Mouse (Mus musculus) ES-E14 (cell line): Measurements from ENCODE around the gene Cmip. TPM values are rescaled to one million over a fixed set of nuclear protein-coding genes. Genes with fewer than 3 reads are reported as not detected.
A peak's percentile ranks its signal among the peaks of the same experiment; 100 is the strongest.

Experiments used
- DNase-seq: peaks from one replicate; pipeline ENCODE4 v3.0.0-alpha.2; 2013; ENCODE audit warnings: low read depth, low spot score
- H3K27ac ChIP-seq: 2 replicates; pipeline ENCODE4 v1.5.1; 2012; ENCODE audit warnings: low read depth, mild to moderate bottlenecking, low read length, moderate library complexity, mixed read lengths; ENCODE audit not compliant: poor library complexity, insufficient read depth, severe bottlenecking
- H3K36me3 ChIP-seq: 2 replicates; pipeline ENCODE4 v1.6.1; 2012; ENCODE audit warnings: mild to moderate bottlenecking, low read length, moderate library complexity, mixed read lengths; ENCODE audit not compliant: control insufficient read depth, poor library complexity, insufficient read depth, severe bottlenecking
- H3K4me1 ChIP-seq, 2 experiments: fragments of 150-350 bp in 1 of 2; sonication (generic) in 1 of 2; 2 replicates each; pipeline ENCODE4 v1.6.1; 2012; ENCODE audit warnings: low read length in 2 of 2, mild to moderate bottlenecking in 1 of 2, mixed read lengths in 1 of 2; ENCODE audit not compliant: control insufficient read depth in 2 of 2, insufficient read depth in 2 of 2, poor library complexity in 1 of 2
- H3K4me3 ChIP-seq, 2 experiments: fragments of 150-350 bp in 1 of 2; sonication (generic) in 1 of 2; 2 replicates each; pipeline ENCODE4 v1.5.1; 2012; ENCODE audit warnings: low read length in 2 of 2, low read depth in 1 of 2, mild to moderate bottlenecking in 1 of 2, mixed read lengths in 1 of 2; ENCODE audit not compliant: insufficient read depth in 1 of 2, poor library complexity in 1 of 2, severe bottlenecking in 1 of 2
- H3K9ac ChIP-seq: 2 replicates; pipeline ENCODE4 v1.6.1; 2012; ENCODE audit warnings: low read depth, mild to moderate bottlenecking, low read length, mixed read lengths; ENCODE audit not compliant: poor library complexity, insufficient read depth, severe bottlenecking
- H3K9me3 ChIP-seq: fragments of 150-350 bp; sonication (generic); 2 replicates; pipeline ENCODE4 v1.6.1; 2012; ENCODE audit warnings: low read depth, mild to moderate bottlenecking, low read length; ENCODE audit not compliant: control insufficient read depth, insufficient read depth
- CHD2 ChIP-seq: IDR thresholded peaks from 2 replicates; pipeline ENCODE4 v1.6.1; 2014; ENCODE audit warnings: mild to moderate bottlenecking, low read depth, low read length, inconsistent platforms
- HCFC1 ChIP-seq: IDR thresholded peaks from 2 replicates; pipeline ENCODE4 v1.6.1; 2012; ENCODE audit warnings: low read length, inconsistent platforms, borderline replicate concordance; ENCODE audit not compliant: insufficient read depth
- MAFK ChIP-seq: IDR thresholded peaks from 2 replicates; pipeline ENCODE4 v1.6.1; 2014; ENCODE audit warnings: mild to moderate bottlenecking, low read depth, low read length, inconsistent platforms; ENCODE audit not compliant: insufficient read depth
- ZC3H11A ChIP-seq: IDR thresholded peaks from 2 replicates; pipeline ENCODE4 v1.6.1; 2012; ENCODE audit warnings: low read depth, mild to moderate bottlenecking, inconsistent platforms, low read length, borderline replicate concordance
- ZNF384 ChIP-seq: IDR thresholded peaks from 2 replicates; pipeline ENCODE4 v1.6.1; 2012; ENCODE audit warnings: low read depth, low read length, inconsistent platforms
- in situ Hi-C, 2 experiments: fragments of 600-800 bp; cut with MboI; formaldehyde crosslinking; loops; one replicate each; pipeline ENCODE4 v1.15.1; 2025; ENCODE audit warnings: low sequenced_read_pairs in 2 of 2, inconsistent platforms in 1 of 2; ENCODE audit not compliant: unreplicated experiment in 2 of 2
- total RNA-seq: library from RNA; depleted of rRNA; stranded (reverse); fragments of 300-350 nt; gene quantifications from 2 replicates; pipeline ENCODE4 v1.2.3, GENCODE M21; 2012

Gene Cmip
- total RNA-seq, 1 experiment, result 26.3 TPM

GRCm38 (mm10) chr8:117267403-117268129 is 10.7 kb downstream of the Cmip start:
- TF ChIP-seq MAFK, result no peak

GRCm38 (mm10) chr8:117278234-117278633 is 21.4 kb downstream of the Cmip start:
- Histone ChIP-seq H3K9ac (no peak overlapping the region), H3K36me3 (peaks cover 6% of the 10 kb centered on the region; the same call in 1 of the 2 replicates), H3K9me3 (no peaks in the 10 kb centered on the region), H3K4me3 (no peak overlapping the region), H3K4me1 (peaks cover 3 to 38% of the 10 kb centered on the region in 2 experiments; a peak in 3 of 4 replicates), H3K27ac (no peak overlapping the region)
- TF ChIP-seq ZC3H11A (no peak), HCFC1 (no peak), ZNF384 (no peak), MAFK (no peak), CHD2 (no peak)
- in situ Hi-C loops, result no loop called here
- DNase-seq, result no peak

More at GRCm38 (mm10) chr8:117267403-117268129, 10.7 kb downstream of the Cmip start:
- Histone ChIP-seq H3K27ac (no peak overlapping the region), H3K36me3 (peaks cover 2% of the 10 kb centered on the region; the same call in 1 of the 2 replicates), H3K4me3 (no peak overlapping the region), H3K9ac (no peak overlapping the region), H3K9me3 (no peaks in the 10 kb centered on the region), H3K4me1 (peaks cover 2 to 27% of the 10 kb centered on the region in 2 experiments; a peak in 2 of 4 replicates)
- DNase-seq, result no peak
- in situ Hi-C loops, result no loop called here

- no peak for DNase-seq
- H3K9me3 ChIP-seq, result no peaks in the 10 kb centered on the region
- H3K4me3 ChIP-seq, result no peak overlapping the region
- H3K9ac ChIP-seq, result no peak overlapping the region
- in situ Hi-C loops, result no loop called here
- H3K27ac ChIP-seq, result no peak overlapping the region
- no peak for TF ChIP-seq ZNF384
- TF ChIP-seq HCFC1, result no peak
- no peak for TF ChIP-seq ZC3H11A
- no peak for TF ChIP-seq CHD2
- TF ChIP-seq MAFK, result no peak
- peaks cover 6% of the 10 kb centered on the region; the same call in 1 of the 2 replicates for H3K36me3 ChIP-seq
- H3K4me1 ChIP-seq, result peaks cover 3 to 42% of the 10 kb centered on the region in 2 experiments; a peak in 3 of 4 replicates
Measured at GRCm38 (mm10) chr8:117278668-117279132, 21.8 kb downstream of the Cmip start.

GRCm38 (mm10) chr8:117280488-117280887 is 23.6 kb downstream of the Cmip start:
- Histone ChIP-seq H3K27ac (peak overlapping the region; percentile 30; the same call in 1 of the 2 replicates), H3K4me3 (no peak overlapping the region), H3K9ac (no peak overlapping the region), H3K9me3 (no peaks in the 10 kb centered on the region), H3K36me3 (peaks cover 6% of the 10 kb centered on the region; the same call in 1 of the 2 replicates), H3K4me1 (peaks cover 3 to 47% of the 10 kb centered on the region in 2 experiments; a peak in 3 of 4 replicates)
- DNase-seq, result no peak
- in situ Hi-C loops, result no loop called here
- no peak for TF ChIP-seq CHD2
- TF ChIP-seq ZC3H11A, result no peak
- no peak for TF ChIP-seq MAFK
- TF ChIP-seq HCFC1, result no peak
- TF ChIP-seq ZNF384, result no peak
